Mouse (Mus musculus) spleen, embryonic (tissue): ENCODE measurements around the gene Arid1b.

Experiments used
- CTCF ChIA-PET: fragments of 350-600 bp; sonication (Branson Sonifier 250); formaldehyde crosslinking; loops from one replicate; lab custom pipeline; 2022; lab: Charles Lee

The Arid1b gene

GRCm38 (mm10) chr17:4994813-4995560 lies 855 bp downstream of the Arid1b start:
- CTCF ChIA-PET, result interaction anchor here (0.7 kb wide), 1 partner anchor 198 kb away, joined by 4 read pairs; no protein-coding TSS in a partner anchor

GRCm38 (mm10) chr17:4995561-4996051 lies 1.5 kb downstream of the Arid1b start:
- CTCF ChIA-PET, result interaction anchor here (0.8 kb wide), 1 partner anchor 9 kb away, joined by 4 read pairs; no protein-coding TSS in a partner anchor

GRCm38 (mm10) chr17:4996121-4996813 lies 2.1 kb downstream of the Arid1b start:
- CTCF ChIA-PET, result interaction anchor here (0.8 to 1.4 kb wide), 3 partner anchors 9 to 195 kb away, joined by 3 to 6 read pairs (median 4); no protein-coding TSS in a partner anchor

- CTCF ChIA-PET, result interaction anchor here (0.7 to 1.4 kb wide), 3 partner anchors 30 to 426 kb away, joined by 3 to 24 read pairs (median 6); no protein-coding TSS in a partner anchor
Observed at GRCm38 (mm10) chr17:4996814-4997549, 2.9 kb downstream of the Arid1b start.

- CTCF ChIA-PET, result interaction anchor here (0.6 to 1.5 kb wide), 2 partner anchors 11 to 171 kb away, joined by 3 to 5 read pairs; no protein-coding TSS in a partner anchor
Observed at GRCm38 (mm10) chr17:4997968-4998367, 3.8 kb downstream of the Arid1b start.

GRCm38 (mm10) chr17:4999256-4999655 lies 5.1 kb downstream of the Arid1b start:
- CTCF ChIA-PET, result interaction anchor here (1.5 kb wide), 1 partner anchor 10 kb away, joined by 3 read pairs; no protein-coding TSS in a partner anchor

GRCm38 (mm10) chr17:5000001-5000400 lies 5.9 kb downstream of the Arid1b start:
- CTCF ChIA-PET, result interaction anchor here (0.7 kb wide), 1 partner anchor 34 kb away, joined by 3 read pairs; no protein-coding TSS in a partner anchor

DNA sequence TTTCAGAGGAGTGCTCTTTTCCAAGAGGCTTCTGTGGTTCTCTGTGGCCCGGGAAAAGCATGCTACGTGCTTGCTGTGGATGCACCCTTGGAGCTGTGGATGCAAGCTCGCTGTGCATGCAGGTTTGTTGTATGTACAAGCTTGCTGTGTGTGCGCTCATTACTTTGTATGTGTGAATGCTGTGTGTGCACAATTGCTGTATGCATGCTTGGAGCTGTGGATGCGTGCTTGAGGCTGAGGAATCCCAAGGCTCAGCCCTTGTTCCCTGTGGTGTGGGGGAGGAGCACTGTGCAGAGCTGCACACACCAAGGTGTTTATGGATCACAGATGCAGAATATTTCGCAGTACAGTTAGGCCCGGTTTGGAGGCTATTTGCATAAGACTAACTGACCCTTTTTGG lies 6.7 kb downstream of the Arid1b start:
- CTCF ChIA-PET, result interaction anchor here (0.6 to 0.7 kb wide), 2 partner anchors 17 to 280 kb away, joined by 4 to 7 read pairs; no protein-coding TSS in a partner anchor

GRCm38 (mm10) chr17:5001531-5002131 lies 7.5 kb downstream of the Arid1b start:
- CTCF ChIA-PET, result interaction anchor here (0.6 to 0.7 kb wide), 2 partner anchors 17 to 279 kb away, joined by 4 to 7 read pairs; no protein-coding TSS in a partner anchor

GRCm38 (mm10) chr17:5002937-5003508 lies 8.9 kb downstream of the Arid1b start:
- CTCF ChIA-PET, result no interaction called here

GRCm38 (mm10) chr17:5004266-5004665 lies 10.1 kb downstream of the Arid1b start:
- CTCF ChIA-PET, result interaction anchor here (1.5 kb wide), 1 partner anchor 8 kb away, joined by 4 read pairs; no protein-coding TSS in a partner anchor

DNA sequence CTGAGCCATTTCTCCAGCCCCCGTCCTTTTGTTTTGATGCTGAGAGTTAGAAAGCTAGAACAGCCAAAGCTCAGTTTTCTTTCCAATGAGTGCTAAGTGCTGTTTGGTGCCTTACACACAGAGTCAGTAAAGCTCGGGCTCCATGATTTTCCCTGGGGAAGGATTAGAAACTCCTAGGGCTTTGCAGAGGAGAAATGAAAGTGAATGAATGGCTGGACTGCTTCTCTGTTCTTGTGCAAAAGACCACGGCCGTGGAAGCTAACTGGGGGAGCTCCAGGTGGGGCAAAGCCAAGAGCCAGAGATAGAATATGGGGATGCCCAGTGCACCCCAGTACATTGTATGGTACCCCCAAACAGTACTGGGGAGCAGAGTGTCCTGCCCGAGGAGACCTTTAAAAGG lies 10.6 kb downstream of the Arid1b start:
- CTCF ChIA-PET, result interaction anchor here (1.5 kb wide), 1 partner anchor 9 kb away, joined by 4 read pairs; no protein-coding TSS in a partner anchor

- CTCF ChIA-PET, result interaction anchor here (0.6 to 1.5 kb wide), 2 partner anchors 9 to 44 kb away, joined by 3 to 4 read pairs; no protein-coding TSS in a partner anchor
Observed at GRCm38 (mm10) chr17:5005285-5005684, 11.2 kb downstream of the Arid1b start.

- CTCF ChIA-PET, result interaction anchor here (0.7 kb wide), 1 partner anchor 210 kb away, joined by 3 read pairs; no protein-coding TSS in a partner anchor
Observed at GRCm38 (mm10) chr17:5007156-5007658, 13.1 kb downstream of the Arid1b start.

DNA sequence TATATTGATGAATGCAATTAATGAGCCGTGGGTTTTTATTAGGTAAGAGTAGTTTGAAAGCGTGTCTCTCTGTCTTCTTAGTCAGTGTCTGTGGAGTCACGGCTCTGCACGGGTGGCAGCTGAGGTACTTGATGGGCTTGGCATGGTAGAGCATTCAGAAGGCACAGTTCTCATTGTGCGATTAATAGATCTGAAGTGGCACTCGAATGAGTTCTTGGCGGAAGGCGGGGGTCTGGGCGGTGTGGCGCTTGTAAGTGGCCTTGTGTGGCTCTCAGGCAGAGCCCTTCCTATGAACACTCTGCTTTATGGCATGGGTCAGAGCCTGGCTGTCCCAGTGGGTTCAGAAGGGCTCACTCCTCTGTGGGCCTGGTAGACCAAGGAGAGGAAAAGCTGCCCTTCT lies 14.1 kb downstream of the Arid1b start:
- CTCF ChIA-PET, result no interaction called here

DNA sequence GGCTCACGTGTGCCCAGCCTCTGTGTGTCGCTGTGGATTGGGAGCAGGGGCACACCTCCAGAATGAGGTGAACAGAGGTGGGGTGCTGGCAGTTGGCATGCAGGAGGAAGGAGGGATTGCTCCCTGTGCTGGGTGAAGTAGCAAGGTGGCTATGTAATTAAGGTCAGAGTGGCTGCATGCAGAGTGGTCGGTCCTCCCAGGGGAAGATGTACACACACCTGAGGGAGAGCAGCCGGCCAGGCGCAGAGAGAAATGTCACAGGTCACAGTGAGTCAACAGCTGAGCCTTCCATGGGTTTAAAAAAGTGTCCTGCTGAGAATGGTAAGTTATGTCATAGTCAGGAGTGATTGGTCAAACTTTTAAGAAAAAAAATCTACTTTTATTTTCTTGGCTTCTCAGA lies 14.6 kb downstream of the Arid1b start:
- CTCF ChIA-PET, result interaction anchor here (1.4 kb wide), 1 partner anchor 10 kb away, joined by 3 read pairs; no protein-coding TSS in a partner anchor

DNA sequence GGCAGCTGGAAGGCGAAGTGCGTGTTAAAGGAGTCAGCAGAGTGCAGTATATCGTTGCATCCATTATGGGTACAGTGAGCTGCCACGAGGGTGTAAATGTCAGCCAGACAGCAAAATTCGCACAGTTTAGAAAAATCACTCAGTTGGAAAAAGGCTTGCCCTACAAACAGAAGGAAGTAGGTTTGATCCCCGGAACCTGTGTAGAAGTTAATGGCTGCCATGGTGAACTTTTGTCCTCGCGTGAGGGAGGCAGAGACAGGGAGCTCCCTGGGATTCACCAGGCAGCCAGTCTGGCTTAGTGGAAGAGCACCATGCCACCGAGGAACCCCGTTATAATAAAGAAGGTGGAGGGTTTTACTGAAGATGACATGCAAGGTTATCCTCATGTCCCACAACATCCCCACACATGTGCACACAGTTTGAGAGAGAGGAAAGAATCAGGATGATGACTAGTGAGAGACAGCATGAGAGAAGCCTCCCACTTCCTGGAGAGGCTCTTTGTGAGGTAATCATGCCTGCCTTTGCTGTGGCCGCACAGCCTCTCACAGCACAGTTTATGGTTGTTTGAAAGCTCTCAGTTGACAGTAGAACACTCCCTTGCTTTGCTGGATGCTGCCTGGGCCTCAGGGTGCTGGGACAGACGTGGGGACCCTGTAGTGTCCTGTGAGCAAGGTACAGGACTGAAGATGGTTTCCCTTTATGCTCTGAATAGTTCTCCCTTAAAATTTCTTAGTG lies 15.6 kb downstream of the Arid1b start:
- CTCF ChIA-PET, result interaction anchor here (1.4 kb wide), 1 partner anchor 11 kb away, joined by 3 read pairs; no protein-coding TSS in a partner anchor

DNA sequence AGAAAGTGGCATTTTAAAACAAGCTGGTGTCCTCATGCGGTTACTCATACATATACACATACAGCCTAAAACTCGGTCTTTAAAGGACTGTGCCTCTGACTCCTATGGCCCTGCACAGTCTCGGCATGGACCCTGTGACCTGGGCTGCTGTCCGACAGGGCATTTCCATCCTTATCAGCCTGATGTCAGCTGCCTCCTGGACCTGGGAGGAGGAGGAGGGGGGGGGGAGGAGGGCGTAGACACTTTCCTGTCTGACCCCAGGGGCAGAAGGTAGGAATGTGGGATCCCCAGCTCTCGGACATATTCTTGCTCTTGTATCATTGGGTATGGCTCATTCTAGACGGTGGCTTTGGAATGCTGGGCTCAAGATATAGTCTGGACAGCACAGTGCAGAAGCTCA lies 16.6 kb downstream of the Arid1b start:
- CTCF ChIA-PET, result interaction anchor here (0.6 to 0.8 kb wide), 3 partner anchors 116 to 150 kb away, joined by 3 to 17 read pairs (median 3); no protein-coding TSS in a partner anchor

- CTCF ChIA-PET, result no interaction called here
Observed at GRCm38 (mm10) chr17:5012091-5012490, 18.0 kb downstream of the Arid1b start.
